Mouse (Mus musculus): ENCODE measurements around the gene Tns4.

Tns4 gene

GRCm38 (mm10) chr11:99089077-99089601 is at the start of gene Tns4:
TSS of gene Tns4 (minus strand) at chr11:99089306.
- in situ Hi-C loops (cut with MboI, MseI) = no loop called here

DNA sequence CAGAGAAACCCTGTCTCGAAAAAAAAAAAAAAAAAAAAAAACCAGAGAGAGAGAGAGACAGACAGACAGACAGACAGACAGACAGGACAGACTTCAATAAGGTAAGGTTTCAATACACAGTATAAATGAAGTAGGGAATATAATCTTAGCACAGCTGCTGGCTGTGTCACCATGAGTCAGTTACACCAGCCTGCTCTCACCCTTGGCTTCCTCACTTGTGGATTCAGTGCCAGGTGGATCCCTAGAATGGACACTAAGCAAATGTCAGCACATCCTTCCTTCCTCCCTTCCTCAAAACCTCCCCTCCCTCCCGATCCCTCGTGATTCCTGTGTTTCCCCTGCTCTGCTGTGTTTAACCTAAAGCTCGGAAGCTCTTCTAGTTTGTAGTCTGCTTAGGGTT is 48.3 kb upstream of the Tns4 start:
- in situ Hi-C loops (cut with MboI, MseI) = loop anchor here in 1 of 2 experiments (10.0 kb wide), 1 partner anchor 673 kb away; no protein-coding TSS in a partner anchor

GRCm38 (mm10) chr11:99136961-99137360 is 47.9 kb upstream of the Tns4 start:
- in situ Hi-C loops (cut with MboI, MseI) = loop anchor here in 1 of 2 experiments (10.0 kb wide), 1 partner anchor 672 kb away; no protein-coding TSS in a partner anchor

DNA sequence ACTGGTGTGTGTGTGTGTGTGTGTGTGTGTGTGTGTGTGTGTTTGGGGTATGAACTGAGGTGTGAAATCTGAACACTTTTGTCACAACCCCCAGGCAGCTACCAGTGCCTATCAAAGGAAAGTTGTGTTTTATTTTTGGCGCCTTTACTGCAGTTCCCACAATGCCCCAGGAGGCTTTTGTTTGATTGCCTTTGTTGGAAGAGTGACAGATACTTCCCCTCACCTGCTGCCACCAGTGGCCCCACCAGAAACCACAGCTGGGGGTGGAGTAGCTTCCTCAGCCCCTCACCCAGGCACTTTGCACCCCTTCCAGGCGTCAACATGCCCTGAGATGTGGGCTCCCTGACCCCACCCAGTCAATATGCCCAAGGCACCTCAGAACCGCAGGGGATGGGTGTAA is 47.3 kb upstream of the Tns4 start:
- in situ Hi-C loops (cut with MboI, MseI) = loop anchor here in 1 of 2 experiments (10.0 kb wide), 1 partner anchor 672 kb away; no protein-coding TSS in a partner anchor

DNA sequence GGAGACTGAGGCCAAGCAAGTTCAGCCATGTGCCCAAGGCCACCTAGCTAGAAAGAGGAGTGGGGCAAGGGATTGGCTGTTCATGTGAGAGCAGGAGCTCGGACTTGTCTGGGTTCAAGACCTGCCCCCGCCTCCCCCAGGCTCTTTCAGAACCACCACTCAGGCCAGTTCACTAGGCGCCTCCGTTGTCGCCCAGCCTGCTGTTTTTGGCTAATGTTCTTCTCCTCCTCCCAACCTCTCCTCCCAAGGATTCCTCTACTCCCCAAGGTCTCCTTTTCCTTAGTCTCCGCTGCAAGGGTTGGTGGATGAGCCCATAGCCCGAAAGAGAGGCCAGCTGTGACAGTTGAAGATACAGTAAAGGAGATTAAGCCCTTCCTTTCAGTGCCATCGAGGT is 45.9 kb upstream of the Tns4 start:
- in situ Hi-C loops (cut with MboI, MseI) = loop anchor here in 1 of 2 experiments (10.0 kb wide), 1 partner anchor 670 kb away; no protein-coding TSS in a partner anchor

DNA sequence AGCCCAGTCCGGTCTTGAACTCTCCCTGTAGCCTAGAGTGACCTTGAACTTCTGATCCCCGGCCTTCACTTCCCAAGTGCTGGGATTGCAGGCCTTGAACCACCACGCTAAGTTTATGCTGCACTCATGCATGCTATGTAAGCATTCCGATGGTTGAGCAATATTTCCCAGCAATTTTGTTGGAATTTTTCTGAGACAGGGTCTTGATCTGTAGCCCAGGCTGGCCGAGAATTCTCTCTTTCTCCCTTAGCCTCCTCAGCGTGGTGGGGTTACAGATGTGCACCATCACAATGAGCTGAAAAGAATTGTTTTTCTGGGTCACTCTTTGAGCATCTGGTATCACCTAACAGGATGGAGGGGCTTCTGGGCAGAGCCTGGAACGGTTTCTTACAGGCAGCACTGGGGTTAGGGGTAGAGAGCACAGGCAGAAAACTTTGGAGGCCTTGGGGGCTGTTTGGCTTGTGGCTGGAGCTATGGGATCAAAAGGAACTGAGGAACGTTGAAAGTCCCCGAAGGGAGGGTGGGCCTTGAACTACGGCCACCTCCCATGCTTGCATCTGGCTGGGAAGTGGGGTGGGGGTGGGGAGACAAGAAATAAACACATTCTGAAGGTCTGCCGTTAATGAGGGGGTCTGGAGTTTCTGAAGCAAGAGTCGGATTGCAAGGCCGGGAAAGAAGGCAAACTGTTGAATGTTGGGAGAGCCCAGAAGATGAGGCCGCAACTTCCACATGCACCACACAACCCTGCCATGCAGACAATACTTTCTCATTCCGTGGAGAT is 45.4 kb upstream of the Tns4 start:
- in situ Hi-C loops (cut with MboI, MseI) = loop anchor here in 1 of 2 experiments (10.0 kb wide), 1 partner anchor 670 kb away; no protein-coding TSS in a partner anchor

GRCm38 (mm10) chr11:99133285-99133897 is 44.3 kb upstream of the Tns4 start:
- in situ Hi-C loops (cut with MboI, MseI) = loop anchor here in 1 of 2 experiments (10.0 kb wide), 1 partner anchor 669 kb away; no protein-coding TSS in a partner anchor

DNA sequence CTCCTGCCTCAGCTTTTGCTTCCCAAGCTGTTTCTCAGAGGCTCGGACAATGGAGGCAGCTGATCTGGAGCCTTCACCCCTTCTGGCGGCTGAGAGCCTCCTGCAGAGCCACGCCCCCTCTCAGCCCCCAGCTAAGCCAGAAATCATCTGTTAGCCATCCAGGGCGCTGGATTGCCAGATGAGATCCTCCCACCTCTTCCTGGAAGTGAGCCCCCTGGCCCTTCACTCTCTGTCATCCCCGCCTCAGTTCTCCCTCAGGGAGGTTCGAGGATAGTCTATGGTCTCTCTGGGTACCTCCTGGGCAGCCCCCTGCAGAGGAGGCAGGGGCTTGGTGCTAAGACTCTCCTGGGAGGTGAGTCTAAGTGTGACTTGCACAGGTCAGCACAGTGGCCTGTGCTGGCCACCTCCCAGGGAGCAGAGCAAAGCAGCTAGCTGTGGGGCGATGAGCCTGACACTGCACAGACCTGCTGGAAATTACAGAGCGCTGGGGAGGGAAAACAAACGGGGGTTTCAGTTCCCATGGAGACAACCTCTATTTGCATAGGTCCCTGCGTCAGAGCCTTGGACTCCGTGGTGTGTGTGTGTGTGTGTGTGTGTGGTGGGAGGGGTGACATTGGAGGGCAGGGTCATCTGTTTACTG is 43.1 kb upstream of the Tns4 start:
- in situ Hi-C loops (cut with MboI, MseI) = loop anchor here in 1 of 2 experiments (10.0 kb wide), 1 partner anchor 667 kb away; no protein-coding TSS in a partner anchor

DNA sequence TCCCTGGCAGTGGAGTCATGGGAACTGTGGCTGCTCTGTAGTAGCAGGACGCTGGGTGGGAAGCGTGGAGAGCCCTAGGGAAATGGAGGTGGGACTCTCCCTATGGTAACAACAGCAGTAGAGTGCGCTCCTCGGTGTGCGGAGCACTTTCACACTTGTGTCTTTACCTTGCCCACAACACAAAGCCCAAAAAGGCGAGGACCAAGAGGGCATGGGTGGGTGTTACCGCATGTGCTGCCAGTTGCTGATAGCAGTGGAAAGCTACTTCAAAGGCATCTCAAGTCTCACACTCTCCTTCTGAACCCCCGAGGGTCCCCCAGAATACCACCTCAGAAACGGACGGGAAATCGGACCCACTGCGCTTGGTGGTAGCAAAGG is 42.3 kb upstream of the Tns4 start:
- in situ Hi-C loops (cut with MboI, MseI) = loop anchor here in 1 of 2 experiments (10.0 kb wide), 1 partner anchor 667 kb away; no protein-coding TSS in a partner anchor

DNA sequence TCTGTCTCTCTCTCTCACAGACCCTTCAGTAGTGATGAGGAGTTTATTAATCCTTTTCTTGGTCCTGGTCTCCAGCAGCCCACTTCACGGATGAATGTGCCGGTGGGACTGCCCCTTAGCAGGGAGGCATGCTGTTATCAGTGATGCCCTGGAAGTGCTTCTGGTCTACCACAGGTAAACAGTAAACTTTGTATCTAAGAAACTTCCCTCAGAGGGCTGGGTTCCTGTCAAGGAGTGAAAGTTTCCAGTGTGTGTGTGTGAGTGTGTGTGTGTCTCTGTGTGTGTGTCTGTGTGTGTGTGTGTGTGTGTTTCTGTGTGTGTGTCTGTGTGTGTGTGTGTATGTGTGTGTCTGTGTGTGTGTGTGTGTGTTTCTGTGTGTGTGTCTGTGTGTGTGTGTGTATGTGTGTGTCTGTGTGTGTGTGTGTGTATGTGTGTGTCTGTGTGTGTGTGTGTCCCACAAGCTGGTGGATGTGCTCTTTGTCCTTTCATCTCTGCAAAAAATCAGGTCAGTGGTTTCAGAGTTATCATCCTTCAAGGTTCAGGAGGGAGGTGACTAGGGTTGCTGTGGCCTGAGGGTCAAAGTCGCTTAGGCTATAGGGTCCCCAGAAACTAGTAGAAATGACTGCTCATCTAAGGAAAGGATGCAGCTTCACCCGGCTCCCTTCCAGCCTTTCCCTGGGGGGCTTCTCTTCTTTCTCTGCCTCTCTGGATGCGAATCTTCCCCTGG is 41.8 kb upstream of the Tns4 start:
- in situ Hi-C loops (cut with MboI, MseI) = loop anchor here in 1 of 2 experiments (10.0 kb wide), 1 partner anchor 666 kb away; no protein-coding TSS in a partner anchor

DNA sequence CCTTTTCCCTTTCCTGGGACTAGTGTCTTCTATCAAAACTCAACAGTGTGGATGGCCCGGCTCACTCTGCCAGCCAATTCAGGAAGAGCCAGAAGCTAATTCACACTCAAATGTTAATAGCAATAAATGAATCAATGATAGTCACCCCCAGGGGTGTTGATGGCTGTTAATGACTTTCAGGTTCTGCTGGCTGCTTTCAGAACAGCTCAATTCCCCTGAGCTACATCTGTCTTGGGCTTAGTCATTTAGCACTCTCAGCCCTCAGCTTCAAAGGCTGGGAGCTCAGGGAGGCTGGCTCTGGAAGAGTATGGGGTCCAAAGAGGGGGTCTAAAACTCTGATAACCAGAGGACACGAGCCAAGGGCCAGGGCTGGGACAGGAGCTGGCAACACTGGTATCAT is 40.2 kb upstream of the Tns4 start:
- in situ Hi-C loops (cut with MboI, MseI) = no loop called here

DNA sequence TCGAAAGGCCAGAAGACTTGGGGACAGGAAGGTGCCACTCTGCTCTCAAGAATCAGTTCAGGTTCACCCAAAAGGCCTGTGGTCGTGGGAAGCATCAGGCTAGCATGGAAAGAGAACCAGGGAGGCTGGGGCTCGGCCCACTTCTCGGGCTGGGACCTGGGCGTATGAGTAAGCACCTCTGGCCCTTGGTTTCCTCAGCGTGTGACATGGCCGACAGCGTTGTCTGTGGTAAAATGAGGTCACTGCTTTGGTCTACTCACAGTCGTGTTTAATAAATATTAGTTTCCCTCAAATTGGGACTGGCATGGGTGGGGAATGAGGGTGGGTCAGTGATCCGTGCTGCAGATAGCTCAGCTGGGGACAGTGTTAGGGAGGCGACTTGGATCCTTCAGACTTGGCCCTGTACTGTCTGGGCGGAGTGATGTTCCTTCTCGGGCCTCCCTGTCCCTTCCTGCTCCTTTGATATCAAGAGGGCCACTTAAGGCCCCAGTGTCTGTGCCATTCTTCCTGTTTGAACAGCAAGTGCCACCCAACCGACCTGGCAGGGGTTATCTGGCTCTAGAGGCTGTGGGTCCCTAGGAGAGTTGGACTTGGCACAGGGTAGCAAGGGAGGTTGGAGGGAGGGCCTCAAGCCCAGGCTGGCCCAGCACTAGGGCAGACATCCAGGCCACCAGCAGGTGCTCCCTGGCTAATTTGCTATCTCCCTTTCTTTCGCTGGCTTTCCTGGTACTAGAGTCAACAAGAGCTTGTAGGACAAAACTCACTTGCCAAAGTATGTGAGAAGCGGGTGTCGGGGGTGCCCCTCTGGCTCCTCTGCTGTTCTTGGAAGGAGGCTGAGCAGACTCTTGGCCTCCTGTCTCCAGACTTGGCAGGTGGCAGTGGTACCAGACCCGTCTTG is 38.9 kb upstream of the Tns4 start:
- in situ Hi-C loops (cut with MboI, MseI) = no loop called here

- in situ Hi-C loops (cut with MboI, MseI) = no loop called here
These were observed 37.6 kb upstream of the Tns4 start for GRCm38 (mm10) chr11:99126482-99127253.

GRCm38 (mm10) chr11:99124635-99125029 is 35.5 kb upstream of the Tns4 start:
- in situ Hi-C loops (cut with MboI, MseI) = loop anchor here in 1 of 2 experiments (5.0 kb wide), 1 partner anchor 82 kb away; the partner anchor contains the start of gene Igfbp4

- in situ Hi-C loops (cut with MboI, MseI) = loop anchor here in 1 of 2 experiments (5.0 kb wide), 1 partner anchor 82 kb away; the partner anchor contains the start of gene Igfbp4
These were observed 35.0 kb upstream of the Tns4 start for GRCm38 (mm10) chr11:99123977-99124634.

GRCm38 (mm10) chr11:99122703-99123102 is 33.6 kb upstream of the Tns4 start:
- in situ Hi-C loops (cut with MboI, MseI) = loop anchor here in 1 of 2 experiments (5.0 kb wide), 1 partner anchor 80 kb away; the partner anchor contains the start of gene Igfbp4

DNA sequence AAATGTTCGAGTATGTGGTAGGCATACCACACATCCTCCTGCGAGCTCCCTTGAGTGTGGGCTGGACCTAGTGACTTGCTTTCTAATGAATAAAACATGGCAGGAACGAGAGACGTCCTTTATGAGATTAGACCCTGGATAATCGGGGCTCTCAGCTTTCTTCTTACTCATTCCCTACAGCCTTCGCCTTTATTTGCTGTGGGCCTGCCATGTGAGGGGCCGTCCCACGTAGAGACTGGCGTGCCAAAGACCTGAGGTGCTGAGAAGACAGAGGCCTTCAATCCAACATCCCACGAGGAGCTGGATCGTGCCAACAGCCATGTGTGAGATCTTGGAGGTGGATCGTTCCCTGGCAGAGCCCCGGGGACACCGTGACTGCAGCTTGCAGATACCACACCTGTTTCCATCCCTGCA is 32.1 kb upstream of the Tns4 start:
- in situ Hi-C loops (cut with MboI, MseI) = loop anchor here in 1 of 2 experiments (5.0 kb wide), 1 partner anchor 79 kb away; the partner anchor contains the start of gene Igfbp4
